Mouse (Mus musculus) urinary bladder, adult 2 months (tissue): Measurements from ENCODE around the gene Tcerg1l. TPM values are rescaled to one million over a fixed set of nuclear protein-coding genes. Genes with fewer than 3 reads are reported as not detected.

Source experiments
- DNase-seq: peaks from one replicate; pipeline ENCODE4 v3.0.0; 2022; ENCODE audit warnings: low spot score
- polyA plus RNA-seq: library from polyadenylated mRNA; depleted of rRNA; stranded (reverse); fragments of >200 nt; gene quantifications from 2 replicates; pipeline ENCODE4 v1.2.3, GENCODE M21; 2012

Tcerg1l gene
- polyA plus RNA-seq, 1 experiment, result 1.2 TPM

DNA sequence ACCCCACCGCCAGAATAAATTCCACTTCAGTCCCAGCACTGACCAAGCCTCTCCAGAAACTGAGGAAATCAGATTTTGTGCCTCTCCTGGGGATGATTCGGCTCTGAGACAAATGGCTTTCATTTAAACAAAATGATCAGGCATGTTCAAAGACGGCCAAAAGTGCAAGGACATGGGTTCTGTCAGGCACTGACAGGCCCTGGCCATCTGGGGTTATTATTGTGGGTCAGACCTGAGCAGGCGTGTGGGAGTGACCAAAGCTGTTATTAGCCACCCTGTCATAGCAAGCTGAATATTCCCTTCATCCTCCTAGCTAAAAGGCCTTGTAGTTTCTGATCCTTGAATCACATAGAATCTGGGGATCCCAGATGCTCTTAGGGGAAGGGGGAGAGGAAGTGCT is 174.6 kb downstream of the Tcerg1l start:
- DNase-seq, result no peak

GRCm38 (mm10) chr7:138217556-138218098 is 179.9 kb downstream of the Tcerg1l start:
- DNase-seq, result no peak

- DNase-seq, result no peak
Observed at GRCm38 (mm10) chr7:138215177-138215830, 182.2 kb downstream of the Tcerg1l start.

DNA sequence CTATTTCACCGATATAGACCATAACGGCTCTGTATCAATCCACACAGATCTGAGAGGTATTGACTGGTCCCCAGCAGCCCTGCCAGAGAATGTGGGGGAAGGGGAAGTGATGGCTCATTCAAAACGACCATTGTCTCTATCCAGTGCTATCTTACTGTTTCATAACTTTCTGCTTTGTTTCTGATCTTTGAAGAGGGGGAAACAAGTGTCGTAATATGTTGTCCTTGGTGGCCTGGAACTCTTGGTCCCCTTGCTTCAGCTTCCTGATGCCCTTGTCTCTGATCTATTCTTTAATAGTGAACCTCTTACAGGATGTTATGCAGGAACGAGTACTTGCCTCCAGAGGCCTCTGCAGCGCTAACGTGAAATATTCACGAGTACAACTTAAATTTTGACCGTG is 182.8 kb downstream of the Tcerg1l start:
- DNase-seq, result no peak

DNA sequence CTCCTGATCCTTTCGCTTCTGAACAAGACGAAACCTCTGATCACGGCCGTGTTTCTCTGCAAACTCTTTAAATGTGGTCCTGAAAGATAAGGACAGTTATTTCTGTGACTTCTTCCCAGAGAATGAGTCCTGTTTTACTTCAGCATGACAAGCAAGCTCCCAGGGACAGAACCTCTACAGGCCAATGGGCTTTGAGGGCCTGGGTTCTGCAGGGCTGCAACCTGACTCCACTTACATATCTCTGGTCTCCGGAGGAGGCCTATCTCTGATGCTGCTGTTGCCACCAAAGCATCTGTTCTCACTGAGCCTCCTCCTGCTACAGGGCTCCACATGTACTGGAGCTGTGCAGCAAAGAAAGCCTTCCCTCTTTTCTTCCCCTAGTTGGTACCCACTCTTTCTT is 187.8 kb downstream of the Tcerg1l start:
- DNase-seq, result no peak

GRCm38 (mm10) chr7:138205124-138205523 is 192.4 kb downstream of the Tcerg1l start:
- no peak for DNase-seq

GRCm38 (mm10) chr7:138202162-138202832 is 195.2 kb downstream of the Tcerg1l start:
- DNase-seq, result no peak

- DNase-seq, result no peak
Observed at GRCm38 (mm10) chr7:138199333-138200058, 198.0 kb downstream of the Tcerg1l start.

DNA sequence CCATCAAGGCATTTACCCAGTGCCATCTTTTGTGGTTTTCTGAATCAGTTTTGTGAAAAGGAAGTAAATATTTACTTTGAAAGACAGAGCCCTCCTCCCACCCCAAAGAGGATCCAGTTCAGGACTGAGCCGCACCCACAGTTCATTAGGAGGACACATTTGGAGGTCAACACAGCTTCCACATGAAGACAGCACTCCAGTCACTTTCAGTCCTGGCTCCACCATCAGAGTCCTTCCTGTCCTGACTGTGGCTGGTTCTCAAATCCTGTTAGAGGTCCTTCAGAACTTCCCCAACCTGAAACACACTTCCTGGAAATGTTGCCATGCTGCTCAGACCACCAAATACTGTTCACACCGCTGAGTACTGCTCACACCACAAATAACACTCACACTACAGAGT is 201.4 kb downstream of the Tcerg1l start:
- no peak for DNase-seq

DNA sequence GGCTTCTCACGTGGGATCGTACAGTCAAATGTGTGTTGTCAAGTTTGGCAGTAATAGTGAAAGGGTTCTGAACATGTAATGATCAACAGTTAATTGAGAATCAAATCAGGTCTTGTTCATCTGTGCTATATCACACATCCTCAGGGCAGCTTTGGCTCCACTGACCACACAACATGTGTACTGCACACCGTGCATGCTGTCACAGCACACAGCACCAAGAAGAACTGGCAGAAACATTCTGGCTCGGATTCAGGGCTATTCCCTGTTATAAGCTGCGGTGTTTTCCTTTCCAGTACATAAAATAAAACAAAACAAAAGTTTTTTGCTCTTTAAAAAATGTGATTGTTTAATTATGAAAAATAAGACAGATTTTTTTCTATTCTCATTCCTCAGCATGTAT is 213.3 kb downstream of the Tcerg1l start:
- DNase-seq, result no peak

DNA sequence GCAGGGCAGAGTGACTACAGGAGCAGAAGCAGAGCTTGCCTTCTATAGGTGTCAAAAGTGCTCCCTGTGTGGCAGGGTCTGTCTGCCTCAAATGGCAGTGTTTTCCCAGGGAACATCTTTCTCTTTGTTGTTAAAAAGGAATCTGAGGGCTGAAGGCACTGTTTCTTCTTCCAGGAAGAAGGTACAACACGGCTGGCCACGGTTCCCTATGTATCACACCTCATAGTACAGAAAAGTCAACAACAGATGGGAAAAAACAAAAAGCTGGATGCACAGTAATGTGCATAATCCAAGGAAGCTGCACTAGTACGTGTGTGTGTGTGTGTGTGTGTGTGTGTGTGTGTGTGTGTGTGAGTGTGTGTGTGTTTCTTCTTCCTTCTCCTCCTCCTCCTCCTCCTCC is 215.3 kb downstream of the Tcerg1l start:
- DNase-seq, result no peak

GRCm38 (mm10) chr7:138178617-138179016 is 218.9 kb downstream of the Tcerg1l start:
- DNase-seq, result no peak

- DNase-seq, result no peak
Observed at GRCm38 (mm10) chr7:138176026-138176425, 221.5 kb downstream of the Tcerg1l start.

GRCm38 (mm10) chr7:138170389-138170788 is 227.1 kb downstream of the Tcerg1l start:
- DNase-seq, result no peak
